Mouse (Mus musculus) lung, adult 2 months (tissue): ENCODE results near the gene Tsn. TPM values are rescaled to one million over a fixed set of nuclear protein-coding genes. Genes with fewer than 3 reads are reported as not detected.

Source experiments
- DNase-seq: peaks from one replicate; pipeline ENCODE4 v3.0.0; 2022
- H3K4me1 ChIP-seq: fragments of 200-500 bp; 2 replicates; pipeline ENCODE4 v1.6.1; 2011; ENCODE audit warnings: low read length; ENCODE audit not compliant: control insufficient read depth, insufficient read depth
- H3K4me3 ChIP-seq: fragments of 200-500 bp; replicated peaks from 2 replicates; pipeline ENCODE3; 2011; ENCODE audit warnings: low read depth, mild to moderate bottlenecking, control low read depth, low read length; ENCODE audit errors: extremely low read depth
- CTCF ChIP-seq: fragments of 200-500 bp; IDR thresholded peaks from 2 replicates; pipeline ENCODE4 v1.5.1; 2011; ENCODE audit warnings: mild to moderate bottlenecking, low read length, control low read depth; ENCODE audit not compliant: insufficient read depth
- POLR2A ChIP-seq: fragments of 200-500 bp; IDR thresholded peaks from 2 replicates; pipeline ENCODE4 v1.6.1; 2011; ENCODE audit warnings: low read depth, mild to moderate bottlenecking, control low read depth, low read length, borderline replicate concordance; ENCODE audit errors: extremely low read depth
- WGBS: fragments of 180-500 bp; shearing (Covaris S2); methylation state at CpG from one replicate; pipeline ENCODE4 v1.1.7; 2018; 5-methylcytosine and 5-hydroxymethylcytosine counted together
- polyA plus RNA-seq: library from polyadenylated mRNA; depleted of rRNA; stranded (reverse); fragments of >200 nt; gene quantifications from 2 replicates; pipeline ENCODE4 v1.2.3, GENCODE M21; 2012; rRNA removed

The Tsn gene
- 37.5 and 41.5 TPM in 2 replicates for polyA plus RNA-seq

GRCm38 (mm10) chr1:118311622-118312326 is at the start of gene Tsn:
Tsn (minus strand) TSS chr1:118311739.
- 28% methylated on average over 12 of the region's 12 CpGs for WGBS
- Histone ChIP-seq H3K4me1 (peaks cover 2% of the 10 kb centered on the region), H3K4me3 (peak within 1 kb of the TSS; percentile 70)
- no peak for DNase-seq
- TF ChIP-seq POLR2A = no peak
- no peak for TF ChIP-seq CTCF

GRCm38 (mm10) chr1:118359071-118359761 is 47.7 kb upstream of the Tsn start:
- H3K4me1 ChIP-seq = no peaks in the 10 kb centered on the region
- H3K4me3 ChIP-seq = no peak overlapping the region
- WGBS = 55% methylated on average over 6 of the region's 6 CpGs
- no peak for DNase-seq
- TF ChIP-seq CTCF (no peak), POLR2A (no peak)

GRCm38 (mm10) chr1:118349922-118350321 is 38.4 kb upstream of the Tsn start:
- no peak for DNase-seq
- Histone ChIP-seq H3K4me1 (no peaks in the 10 kb centered on the region), H3K4me3 (no peak overlapping the region)
- 70% methylated on average over 3 of the region's 3 CpGs for WGBS
- TF ChIP-seq CTCF (no peak), POLR2A (no peak)

- DNase-seq = peak; percentile 14
- Histone ChIP-seq H3K4me1 (no peaks in the 10 kb centered on the region), H3K4me3 (no peak overlapping the region)
- 40% methylated on average over 6 of the region's 6 CpGs for WGBS
- TF ChIP-seq POLR2A (no peak), CTCF (peak; percentile 10; the same call in 1 of the 2 replicates)
These were observed 32.3 kb upstream of the Tsn start for GRCm38 (mm10) chr1:118343649-118344435.

GRCm38 (mm10) chr1:118337921-118338320 is 26.4 kb upstream of the Tsn start:
- Histone ChIP-seq H3K4me3 (no peak overlapping the region), H3K4me1 (no peaks in the 10 kb centered on the region)
- DNase-seq = no peak
- 76% methylated on average over 5 of the region's 5 CpGs for WGBS
- no peak for TF ChIP-seq POLR2A
- no peak for TF ChIP-seq CTCF

- Histone ChIP-seq H3K4me3 (no peak overlapping the region), H3K4me1 (no peaks in the 10 kb centered on the region)
- TF ChIP-seq CTCF (no peak), POLR2A (no peak)
- DNase-seq = no peak
These were observed 24.3 kb upstream of the Tsn start for GRCm38 (mm10) chr1:118335847-118336246.

- H3K4me1 ChIP-seq = no peaks in the 10 kb centered on the region
- no peak overlapping the region for H3K4me3 ChIP-seq
- TF ChIP-seq CTCF (no peak), POLR2A (no peak)
- no peak for DNase-seq
- 80% methylated on average over 9 of the region's 9 CpGs for whole genome bisulfite sequencing
These were observed 23.5 kb upstream of the Tsn start for GRCm38 (mm10) chr1:118334749-118335713.

GRCm38 (mm10) chr1:118321661-118322201 is 10.2 kb upstream of the Tsn start, which contains the start of gene Nifk:
Nifk (plus strand) TSS chr1:118321839.
- peak; percentile 86 for DNase-seq
- TF ChIP-seq POLR2A (peak; percentile 54; the same call in 1 of the 2 replicates), CTCF (peak; percentile 64)
- H3K4me3 ChIP-seq = peak within 1 kb of the TSS; percentile 94
- peaks cover 4% of the 10 kb centered on the region; the same call in 1 of the 2 replicates for H3K4me1 ChIP-seq
- WGBS = under 1% methylated on average over 37 of the region's 37 CpGs
